Mouse (Mus musculus) heart, postnatal 0 days (tissue): ENCODE results near the gene Slc12a9. TPM values are rescaled to one million over a fixed set of nuclear protein-coding genes. Genes with fewer than 3 reads are reported as not detected.

Experiments used
- ATAC-seq: fragments of 200-750 bp; cut with Nextera tagmentation; 2 replicates; pipeline ENCODE4 v1.8.0; 2017; ENCODE audit warnings: low read depth, moderate number of reproducible peaks, moderate library complexity; ENCODE audit not compliant: insufficient read depth
- DNase-seq: peaks from one replicate; pipeline ENCODE4 v3.0.0-alpha.2; 2016; ENCODE audit warnings: low spot score
- H3K27ac ChIP-seq: fragments of 300-500 bp; sonication (generic); 2 replicates; pipeline ENCODE4 v1.5.1; 2014; ENCODE audit warnings: low read depth, mild to moderate bottlenecking
- H3K27me3 ChIP-seq: fragments of 300-500 bp; sonication (generic); 2 replicates; pipeline ENCODE4 v1.6.1; 2014; ENCODE audit warnings: low read length, mixed read lengths; ENCODE audit not compliant: control insufficient read depth, insufficient read depth
- H3K36me3 ChIP-seq: fragments of 300-500 bp; sonication (generic); replicated peaks from 2 replicates; pipeline ENCODE4 v1.6.1; 2014; ENCODE audit warnings: low read length, mixed read lengths; ENCODE audit not compliant: control insufficient read depth, insufficient read depth
- H3K4me1 ChIP-seq: fragments of 300-500 bp; sonication (generic); 2 replicates; pipeline ENCODE4 v1.6.1; 2014; ENCODE audit warnings: antibody characterized with exemption; ENCODE audit not compliant: control insufficient read depth, insufficient read depth
- H3K4me2 ChIP-seq: fragments of 300-500 bp; sonication (generic); 2 replicates; pipeline ENCODE4 v1.6.1; 2014; ENCODE audit warnings: low read depth, mild to moderate bottlenecking, low read length, moderate library complexity
- H3K4me3 ChIP-seq: fragments of 300-500 bp; sonication (generic); 2 replicates; pipeline ENCODE4 v1.5.1; 2014; ENCODE audit warnings: low read depth, low read length
- H3K9ac ChIP-seq: fragments of 300-500 bp; sonication (generic); replicated peaks from 2 replicates; pipeline ENCODE4 v1.6.1; 2014; ENCODE audit warnings: low read depth, low read length, mixed read lengths
- H3K9me3 ChIP-seq: fragments of 300-500 bp; sonication (generic); replicated peaks from 2 replicates; pipeline ENCODE4 v1.6.1; 2016; ENCODE audit warnings: low read length; ENCODE audit not compliant: control insufficient read depth
- CTCF ChIP-seq: IDR thresholded peaks from 2 replicates; pipeline ENCODE4 v1.5.1; 2016; ENCODE audit warnings: antibody characterized with exemption, control low read depth, low read depth
- EP300 ChIP-seq: IDR thresholded peaks from 2 replicates; pipeline ENCODE4 v1.6.1; 2016; ENCODE audit warnings: antibody characterized with exemption, low read depth
- WGBS: fragments of 180-500 bp; shearing (Covaris S2); extraction: QIAGEN DNeasy Blood & Tissue Kit; methylation state at CpG from one replicate; pipeline ENCODE4 v1.1.7; 2014; 5-methylcytosine and 5-hydroxymethylcytosine counted together
- polyA plus RNA-seq: library from polyadenylated mRNA; unstranded; fragments of >200 nt; fragmentation: Nextera tagmentation; extraction: Ambion mirVana; gene quantifications from 2 replicates; pipeline ENCODE4 v1.2.1, GENCODE M21; 2015
- total RNA-seq: library from RNA; depleted of rRNA; stranded (reverse); fragments of >200 nt; gene quantifications from 2 replicates; pipeline ENCODE4 v1.2.3, GENCODE M21; 2014; ENCODE audit warnings: low replicate concordance

The Slc12a9 gene
- total and polyA plus RNA-seq, 2 experiments from 2014 or later, result 4.5 to 14.8 TPM

DNA sequence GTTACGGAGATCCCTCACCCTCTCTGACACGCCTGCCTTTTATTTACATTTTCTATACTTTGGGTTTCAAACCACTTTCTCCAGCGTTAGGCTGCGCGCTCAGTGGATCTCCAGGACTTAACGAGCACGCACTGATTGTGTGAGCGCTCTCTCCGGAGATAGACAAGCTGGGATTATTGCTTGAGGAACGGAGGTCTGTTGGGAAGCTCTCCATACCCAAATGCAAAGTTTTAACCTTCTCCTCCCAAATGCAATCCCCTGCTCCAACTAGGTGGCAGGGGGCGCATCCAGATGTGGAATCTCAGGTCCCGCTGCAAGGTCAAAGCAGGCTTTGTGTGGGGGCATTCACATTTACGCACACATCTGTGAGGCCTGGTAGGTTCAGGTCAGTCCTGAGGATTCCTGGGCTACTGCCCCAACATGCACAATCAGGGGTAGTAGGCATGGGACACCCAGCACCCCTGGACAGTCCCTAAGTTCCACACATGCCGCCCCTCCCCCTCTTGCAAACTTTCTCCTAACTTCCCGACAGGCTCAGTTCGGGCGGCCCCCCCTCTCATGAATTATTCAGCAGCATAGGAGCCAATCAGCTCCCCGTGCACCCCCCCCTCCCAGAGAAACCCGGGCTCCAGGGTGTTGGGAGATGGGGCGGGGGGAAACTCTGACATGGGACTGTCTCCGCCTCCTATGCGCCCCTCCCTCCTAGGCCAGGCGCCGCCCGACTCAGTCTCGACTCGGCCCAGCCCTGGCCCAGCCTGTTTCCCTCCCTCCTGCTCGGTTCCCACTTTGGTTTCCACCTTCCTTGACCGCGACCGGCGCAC, 16.2 kb upstream of the Slc12a9 start, which contains the start of gene Ephb4:
Ephb4 (plus strand) TSS at position 726 of the 821 bp plus-strand sequence.
- under 1% methylated on average over 25 of the region's 32 CpGs for WGBS
- peak within 1 kb of the TSS; percentile 88 for H3K4me2 ChIP-seq
- ATAC-seq (peak; percentile 93), DNase-seq (peak; percentile 98)
- TF ChIP-seq EP300, result peak; percentile 89
- TF ChIP-seq CTCF, result peak; percentile 24; the same call in 1 of the 2 replicates
- peaks cover 11% of the 10 kb centered on the region for H3K36me3 ChIP-seq
- no peaks in the 10 kb centered on the region for H3K27me3 ChIP-seq
- H3K27ac ChIP-seq, result peak within 1 kb of the TSS; percentile 99
- peaks cover 34% of the 10 kb centered on the region for H3K4me1 ChIP-seq
- peak within 1 kb of the TSS; percentile 97 for H3K9ac ChIP-seq
- no peaks in the 10 kb centered on the region for H3K9me3 ChIP-seq
- H3K4me3 ChIP-seq, result peak within 1 kb of the TSS; percentile 93

DNA sequence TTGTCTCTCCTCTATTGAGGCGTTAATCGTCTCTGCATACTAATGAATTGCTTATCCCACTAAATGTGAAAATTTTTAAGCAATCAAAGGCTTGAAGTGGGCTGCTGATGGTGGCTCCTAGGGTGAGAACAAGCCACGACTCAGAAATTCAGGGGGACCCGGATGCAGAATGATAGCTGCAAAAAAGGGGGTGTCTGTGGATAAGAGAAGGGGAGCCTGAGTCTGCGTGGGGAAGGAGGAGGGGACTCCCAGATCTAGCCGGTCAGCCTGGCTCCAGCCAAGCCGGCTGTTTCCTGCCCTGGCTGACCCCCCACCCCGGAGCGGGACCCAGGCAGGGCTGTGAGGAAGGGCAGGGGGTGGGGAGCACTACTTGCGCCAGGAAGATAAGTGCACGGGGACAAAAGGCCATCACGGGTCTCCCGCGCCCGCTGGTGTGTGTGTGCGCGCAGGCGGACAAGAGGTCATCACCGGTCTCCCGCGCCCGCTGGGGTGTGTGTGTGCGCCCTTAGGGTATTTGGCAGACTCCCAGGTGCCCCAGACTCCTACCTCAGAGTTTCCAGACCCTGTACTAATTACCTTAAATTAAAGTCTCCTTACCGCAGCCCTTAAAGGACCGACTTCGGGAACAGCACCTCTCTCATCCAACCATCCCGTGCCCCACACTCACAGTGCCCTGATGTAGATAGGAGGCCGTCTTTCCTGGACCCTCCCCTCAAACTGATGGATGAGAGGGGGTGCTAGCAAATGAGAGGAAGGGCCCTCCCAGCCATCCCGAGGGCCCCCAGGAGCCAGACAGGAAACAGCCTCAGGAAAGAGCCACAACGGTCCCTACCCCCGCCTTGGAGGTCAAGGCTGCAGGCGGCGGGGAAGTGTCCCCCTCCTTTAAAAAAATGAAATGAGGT, 15.3 kb upstream of the Slc12a9 start:
- no peaks in the 10 kb centered on the region for H3K27me3 ChIP-seq
- H3K4me2 ChIP-seq, result peak overlapping the region; percentile 88
- ATAC-seq, result peak; percentile 49
- 2% methylated on average over 33 of the region's 33 CpGs for WGBS
- H3K4me1 ChIP-seq, result peaks cover 34% of the 10 kb centered on the region
- DNase-seq, result peak; percentile 84
- peak overlapping the region; percentile 93 for H3K4me3 ChIP-seq
- no peaks in the 10 kb centered on the region for H3K9me3 ChIP-seq
- TF ChIP-seq CTCF, result no peak
- TF ChIP-seq EP300, result peak; percentile 97
- H3K36me3 ChIP-seq, result peaks cover 2% of the 10 kb centered on the region
- H3K9ac ChIP-seq, result peak overlapping the region; percentile 97
- H3K27ac ChIP-seq, result peak overlapping the region; percentile 99

- Histone ChIP-seq H3K4me3 (no peak overlapping the region), H3K27ac (peak overlapping the region; percentile 99), H3K36me3 (no peaks in the 10 kb centered on the region), H3K4me2 (no peak overlapping the region), H3K27me3 (no peaks in the 10 kb centered on the region), H3K9me3 (no peaks in the 10 kb centered on the region), H3K4me1 (peaks cover 33% of the 10 kb centered on the region), H3K9ac (0 out of 2 replicates have a peak overlapping the region, but pooled peaks have one; percentile 97)
- TF ChIP-seq CTCF, result no peak
- no peak for TF ChIP-seq EP300
- peak; percentile 53 for DNase-seq
- ATAC-seq, result no peak
- 30% methylated on average over 7 of the region's 7 CpGs for WGBS
These were observed 14.5 kb upstream of the Slc12a9 start for GRCm38 (mm10) chr5:137347856-137348255.

GRCm38 (mm10) chr5:137346983-137347382, 13.6 kb upstream of the Slc12a9 start:
- H3K4me1 ChIP-seq, result peaks cover 26% of the 10 kb centered on the region; the same call in 1 of the 2 replicates
- no peak for DNase-seq
- no peaks in the 10 kb centered on the region for H3K9me3 ChIP-seq
- 79% methylated on average over 4 of the region's 4 CpGs for WGBS
- no peaks in the 10 kb centered on the region for H3K36me3 ChIP-seq
- H3K27ac ChIP-seq, result no peak overlapping the region
- no peak overlapping the region for H3K4me3 ChIP-seq
- TF ChIP-seq EP300, result no peak
- no peak for TF ChIP-seq CTCF
- H3K27me3 ChIP-seq, result no peaks in the 10 kb centered on the region
- H3K4me2 ChIP-seq, result no peak overlapping the region
- no peak for ATAC-seq
- no peak overlapping the region for H3K9ac ChIP-seq

DNA sequence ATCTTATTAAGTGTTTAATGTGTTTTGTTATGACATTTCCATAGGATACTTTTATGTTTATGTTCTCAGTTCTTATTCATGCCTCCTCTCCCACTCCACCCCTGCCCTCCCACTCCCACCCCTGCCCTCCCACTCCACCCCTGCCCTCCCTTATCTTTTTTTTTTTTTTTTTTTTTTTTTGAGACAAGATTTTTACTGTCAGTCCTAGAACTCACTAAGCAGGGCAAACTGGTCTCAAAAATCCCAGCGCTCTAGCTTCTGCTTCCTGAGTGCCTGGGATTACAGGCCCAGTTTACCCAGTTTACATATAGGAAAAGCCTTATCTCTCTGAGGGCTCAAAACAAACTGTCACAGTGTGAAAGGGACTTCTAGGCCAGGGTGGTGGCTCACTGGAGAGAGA, 13.0 kb upstream of the Slc12a9 start:
- H3K9me3 ChIP-seq, result no peaks in the 10 kb centered on the region
- H3K4me3 ChIP-seq, result no peak overlapping the region
- H3K4me2 ChIP-seq, result no peak overlapping the region
- H3K36me3 ChIP-seq, result no peaks in the 10 kb centered on the region
- H3K27me3 ChIP-seq, result no peaks in the 10 kb centered on the region
- 0 out of 2 replicates have a peak overlapping the region, but pooled peaks have one; percentile 12 for H3K27ac ChIP-seq
- DNase-seq (no peak), ATAC-seq (no peak)
- H3K4me1 ChIP-seq, result peaks cover 20% of the 10 kb centered on the region; the same call in 1 of the 2 replicates
- 80% methylated on average over 1 of the region's 1 CpGs for WGBS
- H3K9ac ChIP-seq, result no peak overlapping the region
- no peak for TF ChIP-seq CTCF
- TF ChIP-seq EP300, result no peak
